In genomic region chr8:71381421-71381970, GRCm38 (mm10) we compare ENCODE assay signal across 8 mouse cellular contexts. TPM values are rescaled to one million over a fixed set of nuclear protein-coding genes. Genes with fewer than 3 reads are reported as not detected.
DNase-seq lines count a peak whose midpoint lies in the region; ATAC-seq and TF ChIP-seq lines count a peak whose summit lies in the region.

Nr2f6 (minus strand) TSS chr8:71381960.

- H3K9me3 ChIP-seq in limb, embryonic 14.5 days (ENCODE audit: control insufficient read depth, low read length) = no peaks in the 10 kb centered on the region
- no peaks in the 10 kb centered on the region for H3K9me3 ChIP-seq in midbrain, embryonic 14.5 days (ENCODE audit: control insufficient read depth, low read length)

- H3K4me3 ChIP-seq in limb, embryonic 14.5 days (replicated peaks; ENCODE audit: low read length) = peak within 1 kb of the TSS; percentile 84
- peak within 1 kb of the TSS; percentile 70 for H3K4me3 ChIP-seq in midbrain, embryonic 14.5 days (replicated peaks; ENCODE audit: low read depth, low read length)

- peak; percentile 17 for ATAC-seq in limb, embryonic 14.5 days (ENCODE audit: low FRiP score, low read depth)
- ATAC-seq in midbrain, embryonic 14.5 days (ENCODE audit: low FRiP score, low TSS enrichment) = peak; percentile 31

- H3K27me3 ChIP-seq in limb, embryonic 14.5 days (ENCODE audit: control insufficient read depth, insufficient read depth, low read length) = no peaks in the 10 kb centered on the region
- peaks cover 7% of the 10 kb centered on the region; the same call in 1 of the 2 replicates for H3K27me3 ChIP-seq in midbrain, embryonic 14.5 days (ENCODE audit: control insufficient read depth, insufficient read depth, low read length)

- no peak for TF ChIP-seq POLR2A in limb, embryonic 14.5 days (IDR thresholded peaks at IDR 0.05; ENCODE audit: borderline replicate concordance, extremely low read depth, insufficient read depth, insufficient read length)

- peak within 1 kb of the TSS; percentile 77 for H3K9ac ChIP-seq in limb, embryonic 14.5 days (ENCODE audit: low read depth, low read length, severe bottlenecking)
- peak within 1 kb of the TSS; percentile 74 for H3K9ac ChIP-seq in midbrain, embryonic 14.5 days (replicated peaks; ENCODE audit: low read length)

- peak within 1 kb of the TSS; percentile 99 for H3K4me2 ChIP-seq in limb, embryonic 14.5 days (replicated peaks; ENCODE audit: low read depth, low read length, severe bottlenecking)
- peak within 1 kb of the TSS; percentile 99 for H3K4me2 ChIP-seq in midbrain, embryonic 14.5 days (ENCODE audit: low read length)

- peaks cover 26% of the 10 kb centered on the region for H3K4me1 ChIP-seq in limb, embryonic 14.5 days (ENCODE audit: control insufficient read depth, insufficient read depth, low read length)
- H3K4me1 ChIP-seq in midbrain, embryonic 14.5 days (ENCODE audit: control insufficient read depth, insufficient read depth, low read length) = peaks cover 45% of the 10 kb centered on the region

- H3K36me3 ChIP-seq in limb, embryonic 14.5 days (ENCODE audit: control insufficient read depth, insufficient read depth, low read length) = peaks cover 11% of the 10 kb centered on the region
- no peaks in the 10 kb centered on the region; the same call in 1 of the 2 replicates for H3K36me3 ChIP-seq in midbrain, embryonic 14.5 days (ENCODE audit: control insufficient read depth, insufficient read depth, low read length)

- under 1% methylated on average over 56 of the region's 89 CpGs for WGBS in limb, embryonic 14.5 days
- 0% methylated on average over 71 of the region's 89 CpGs for WGBS in midbrain, embryonic 14.5 days

- peak within 1 kb of the TSS; percentile 88 for H3K27ac ChIP-seq in limb, embryonic 14.5 days (replicated peaks; ENCODE audit: low read depth, low read length)
- H3K27ac ChIP-seq in midbrain, embryonic 14.5 days (replicated peaks; ENCODE audit: low read depth, low read length) = peak within 1 kb of the TSS; percentile 93

- no peak for DNase-seq in frontal cortex, adult 2 months (ENCODE audit: extremely low spot score in 1 of 2, low spot score in 1 of 2)
- DNase-seq in frontal cortex, postnatal 14 days (ENCODE audit: low spot score in 2 of 2) = no peak
- peak; percentile 78 for DNase-seq in embryo, embryonic 10 days (ENCODE audit: low spot score)
- peak; percentile 80 to 85 for DNase-seq in heart, adult 18-20 months
- peak; percentile 83 for DNase-seq in kidney, adult 18-20 months
- DNase-seq in limb, embryonic 14.5 days (ENCODE audit: low spot score) = no peak
- DNase-seq in midbrain, embryonic 14.5 days = peak; percentile 84
- DNase-seq in testis, postnatal 14 days (ENCODE audit: low spot score) = peak; percentile 76

RNA-seq across cellular contexts. Expression of gene Nr2f6, which starts in this region (rescaled TPM):
- 42.5 and 42.8 TPM in 2 replicates for polyA plus RNA-seq in frontal cortex, adult 2 months (2012; rRNA removed)
- total RNA-seq in heart, adult 18-20 months (2021) = 10 to 100 TPM; 48.0 to 53.8 TPM
- polyA plus RNA-seq in limb, embryonic 14.5 days (2012; rRNA removed) = 80.8 and 113 TPM in 2 replicates
- 63.1 and 66.9 TPM in 2 replicates for polyA plus RNA-seq in limb, embryonic 14.5 days (2014; fragmentation: Nextera tagmentation; extraction: Ambion mirVana)
- polyA plus RNA-seq in midbrain, embryonic 14.5 days (2014; fragmentation: Nextera tagmentation; extraction: Ambion mirVana) = 24.9 and 29.4 TPM in 2 replicates

Comparison
In these comparisons a context has a peak if more than half of its experiments do, and no peak if none do; other contexts are left out.
1. DNase-seq: peak in embryo, embryonic 10 days (single experiment), heart, adult 18-20 months (2 of 2), kidney, adult 18-20 months (single experiment), midbrain, embryonic 14.5 days (single experiment) and testis, postnatal 14 days (single experiment); none in frontal cortex, adult 2 months (0 of 2), frontal cortex, postnatal 14 days (0 of 2) and limb, embryonic 14.5 days (single experiment).